Mouse (Mus musculus) megakaryocyte, embryonic 14.5 days (primary cell): ENCODE measurements around the gene Sod2. TPM values are rescaled to one million over a fixed set of nuclear protein-coding genes. Genes with fewer than 3 reads are reported as not detected.
"Not testable (repeated sequence)": the region's sequence is repeated elsewhere in the genome, so short reads cannot be mapped to it uniquely, and the experiment has no call there.

ENCODE experiments used
- H3K27me3 ChIP-seq: replicated peaks from 2 replicates; pipeline ENCODE3; 2012; ENCODE audit warnings: inconsistent platforms
- H3K36me3 ChIP-seq: replicated peaks from 2 replicates; pipeline ENCODE3; 2012; ENCODE audit warnings: low read length, inconsistent platforms, mixed read lengths
- H3K4me1 ChIP-seq: 2 replicates; pipeline ENCODE4 v1.6.1; 2012; ENCODE audit warnings: inconsistent platforms
- H3K4me3 ChIP-seq: replicated peaks from 2 replicates; pipeline ENCODE3; 2012; ENCODE audit warnings: moderate library complexity, mild to moderate bottlenecking, inconsistent platforms
- H3K9me3 ChIP-seq: 2 replicates; pipeline ENCODE4 v1.6.1; 2012; ENCODE audit warnings: inconsistent platforms
- FLI1 ChIP-seq: IDR thresholded peaks from 2 replicates; pipeline ENCODE4 v1.6.1; 2012; ENCODE audit warnings: low read length, inconsistent platforms, mixed read lengths
- GATA1 ChIP-seq: IDR thresholded peaks from 3 replicates; pipeline ENCODE4 v1.6.1; 2012; ENCODE audit warnings: mixed read lengths, low read length, inconsistent platforms, borderline replicate concordance
- polyA plus RNA-seq: library from polyadenylated mRNA; stranded (reverse); fragments of >175 nt; gene quantifications from 2 replicates; pipeline ENCODE4 v1.2.3, GENCODE M21; 2012; ENCODE audit warnings: low replicate concordance; ENCODE audit not compliant: insufficient read depth

Gene Sod2
- polyA plus RNA-seq, 1 experiment = 237 TPM

- Histone ChIP-seq H3K27me3 (no peaks in the 10 kb centered on the region), H3K36me3 (peaks cover 16% of the 10 kb centered on the region), H3K4me1 (peaks cover 21% of the 10 kb centered on the region), H3K9me3 (no peaks in the 10 kb centered on the region), H3K4me3 (peak overlapping the region; percentile 95)
- TF ChIP-seq FLI1 (no peak), GATA1 (no peak)
These were observed 14.8 kb upstream of the Sod2 start for GRCm38 (mm10) chr17:12991635-12992358.

- Histone ChIP-seq H3K9me3 (no peaks in the 10 kb centered on the region), H3K36me3 (peaks cover 14% of the 10 kb centered on the region)
- TF ChIP-seq FLI1 (no peak), GATA1 (no peak)
These were observed 14.1 kb upstream of the Sod2 start for GRCm38 (mm10) chr17:12992470-12992991.

DNA sequence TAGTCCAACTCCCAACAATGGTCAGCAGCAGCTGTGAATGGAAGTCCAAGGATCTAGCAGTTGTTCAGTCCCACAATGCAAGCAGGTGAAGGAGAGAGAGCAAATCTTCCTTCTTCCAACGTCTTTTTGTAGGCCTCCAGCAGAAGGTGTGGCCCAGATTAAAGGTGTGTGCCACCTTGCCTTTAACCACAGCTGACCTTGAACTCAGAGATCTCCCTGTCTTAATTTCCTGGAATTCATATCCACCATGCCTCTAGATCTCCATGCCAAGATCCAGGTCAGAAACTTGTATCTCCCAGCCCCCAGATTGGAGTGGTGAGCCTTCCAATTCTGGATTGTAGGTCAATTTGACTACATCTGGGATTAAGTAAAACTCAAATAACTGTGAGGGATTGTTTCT, 12.6 kb upstream of the Sod2 start, which contains the start of gene Wtap:
Gene Wtap (minus strand): TSS at position 101 of the 400 bp plus-strand sequence.
- no peaks in the 10 kb centered on the region for H3K9me3 ChIP-seq
- H3K4me1 ChIP-seq = peaks cover 17% of the 10 kb centered on the region
- no peak for TF ChIP-seq FLI1
- no peak for TF ChIP-seq GATA1
- peaks cover under 1% of the 10 kb centered on the region for H3K36me3 ChIP-seq
- peak within 1 kb of the TSS; percentile 95 for H3K4me3 ChIP-seq
- H3K27me3 ChIP-seq = no peaks in the 10 kb centered on the region

More at GRCm38 (mm10) chr17:12992470-12992991, 14.1 kb upstream of the Sod2 start:
- no peaks in the 10 kb centered on the region for H3K27me3 ChIP-seq
- peak overlapping the region; percentile 95 for H3K4me3 ChIP-seq
- H3K4me1 ChIP-seq = peaks cover 21% of the 10 kb centered on the region

- H3K27me3 ChIP-seq = no peaks in the 10 kb centered on the region
- H3K36me3 ChIP-seq = no peaks in the 10 kb centered on the region
- H3K4me1 ChIP-seq = peaks cover 14% of the 10 kb centered on the region
- TF ChIP-seq GATA1 (no peak), FLI1 (no peak)
- H3K4me3 ChIP-seq = no peak overlapping the region
- no peaks in the 10 kb centered on the region for H3K9me3 ChIP-seq
These were observed 10.3 kb upstream of the Sod2 start for GRCm38 (mm10) chr17:12996345-12996744.

DNA sequence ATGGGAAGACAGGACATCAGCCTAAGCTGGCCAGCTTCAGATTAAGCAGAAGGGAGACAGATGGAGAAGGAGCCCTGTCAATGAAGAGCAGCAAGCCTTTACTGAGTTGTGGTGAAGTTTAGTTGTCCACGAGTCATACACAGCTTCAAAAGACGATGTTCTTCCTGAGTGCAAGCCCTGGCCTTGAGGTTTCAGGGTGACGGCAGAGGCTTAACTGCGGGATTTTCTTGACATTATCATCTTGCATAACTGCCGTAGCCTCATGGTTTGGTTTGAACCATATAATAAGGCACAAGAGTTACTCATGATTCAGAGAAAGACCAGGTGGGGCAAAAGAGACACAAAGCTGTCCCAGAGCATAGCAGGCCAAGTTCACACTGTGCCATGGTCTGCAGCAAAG, 8.8 kb upstream of the Sod2 start:
- Histone ChIP-seq H3K9me3 (no peaks in the 10 kb centered on the region), H3K27me3 (no peaks in the 10 kb centered on the region), H3K4me1 (peaks cover 14% of the 10 kb centered on the region), H3K36me3 (no peaks in the 10 kb centered on the region), H3K4me3 (no peak overlapping the region)
- no peak for TF ChIP-seq GATA1
- TF ChIP-seq FLI1 = no peak

DNA sequence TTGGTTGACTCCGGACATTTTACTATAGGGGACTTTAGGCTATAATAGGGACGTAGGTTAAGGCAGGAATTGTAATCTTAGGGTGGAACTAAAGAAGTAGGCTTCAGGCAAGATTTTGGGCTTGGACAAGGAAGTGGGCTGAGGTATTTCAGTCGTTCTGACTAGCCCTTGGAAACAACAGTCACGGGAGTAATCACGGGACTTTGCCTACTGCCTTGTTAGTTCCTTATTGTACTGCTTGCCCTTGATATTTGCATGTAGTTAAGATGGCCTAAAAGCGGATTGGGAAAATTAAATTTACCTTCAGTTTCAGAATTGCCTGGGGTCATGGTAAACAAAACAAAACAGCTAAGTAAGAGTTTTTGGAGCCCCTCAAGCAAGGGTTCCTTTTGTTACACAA, 7.6 kb upstream of the Sod2 start:
- H3K36me3 ChIP-seq = no peaks in the 10 kb centered on the region
- no peaks in the 10 kb centered on the region for H3K9me3 ChIP-seq
- H3K27me3 ChIP-seq = no peaks in the 10 kb centered on the region
- no peak overlapping the region for H3K4me3 ChIP-seq
- peaks cover 12% of the 10 kb centered on the region for H3K4me1 ChIP-seq
- TF ChIP-seq FLI1 (no peak), GATA1 (no peak)

DNA sequence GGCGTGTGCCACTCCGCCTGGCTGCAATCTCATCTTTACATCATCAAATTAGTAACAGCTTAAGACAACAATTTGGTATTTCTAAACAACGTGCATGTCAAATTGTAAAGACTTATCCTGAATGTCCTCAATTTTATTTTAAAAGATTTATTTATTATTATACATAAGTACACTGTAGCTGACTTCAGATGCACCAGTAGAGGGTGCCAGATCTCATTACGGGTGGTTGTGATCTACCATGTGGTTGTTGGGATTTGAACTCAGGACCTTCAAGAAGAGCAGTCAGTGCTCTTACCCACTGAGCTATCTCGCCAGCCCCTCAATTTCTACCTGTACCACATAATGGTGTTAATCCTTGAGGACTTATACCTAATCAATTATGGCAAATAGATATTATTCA, 4.4 kb upstream of the Sod2 start:
- H3K9me3 ChIP-seq, H3K4me3 ChIP-seq, H3K36me3 ChIP-seq, H3K27me3 ChIP-seq: not testable (repeated sequence)
- H3K4me1 ChIP-seq = peaks cover 19% of the 10 kb centered on the region

- peaks cover 20% of the 10 kb centered on the region for H3K4me1 ChIP-seq
- H3K27me3 ChIP-seq, H3K4me3 ChIP-seq, H3K36me3 ChIP-seq, H3K9me3 ChIP-seq: not testable (repeated sequence)
These were observed 2.2 kb upstream of the Sod2 start for GRCm38 (mm10) chr17:13004436-13004835.

DNA sequence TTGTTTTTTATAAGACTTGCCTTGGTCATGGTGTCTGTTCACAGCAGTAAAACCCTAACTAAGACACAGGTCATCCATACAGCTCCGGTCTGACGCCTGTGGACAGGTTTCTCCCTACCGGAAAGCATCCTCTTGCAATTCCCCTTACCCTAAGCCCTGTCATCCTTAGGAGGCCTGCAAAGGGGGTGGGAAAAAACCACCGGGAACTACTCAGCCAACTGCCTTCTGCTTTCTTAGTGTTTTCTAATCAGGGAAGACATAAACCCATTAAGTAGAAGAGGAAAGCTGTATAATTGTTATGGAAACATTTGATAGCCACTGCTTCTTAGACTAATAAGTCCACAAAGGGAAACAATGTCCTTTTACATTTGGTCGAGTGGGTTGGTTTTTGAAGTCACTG, 338 bp downstream of the Sod2 start:
- Histone ChIP-seq H3K36me3 (peaks cover 13% of the 10 kb centered on the region), H3K9me3 (no peaks in the 10 kb centered on the region), H3K27me3 (no peaks in the 10 kb centered on the region), H3K4me1 (peaks cover 25% of the 10 kb centered on the region), H3K4me3 (peak overlapping the region; percentile 100)
- no peak for TF ChIP-seq GATA1
- no peak for TF ChIP-seq FLI1

GRCm38 (mm10) chr17:13007730-13008425, 1.2 kb downstream of the Sod2 start:
- peaks cover 21% of the 10 kb centered on the region for H3K36me3 ChIP-seq
- H3K27me3 ChIP-seq = no peaks in the 10 kb centered on the region

More at GRCm38 (mm10) chr17:13007730-13008425, 1.2 kb downstream of the Sod2 start:
- Histone ChIP-seq H3K9me3 (no peaks in the 10 kb centered on the region), H3K4me3 (peak overlapping the region; percentile 100), H3K4me1 (peaks cover 25% of the 10 kb centered on the region)
- no peak for TF ChIP-seq GATA1
- no peak for TF ChIP-seq FLI1
